Mouse (Mus musculus): Measurements from ENCODE around the gene Tbck. TPM values are rescaled to one million over a fixed set of nuclear protein-coding genes. Genes with fewer than 3 reads are reported as not detected.

Gene Tbck
- polyA plus RNA-seq, 1 experiment, result 9.6 TPM

- Histone ChIP-seq H3K27ac (replicated peaks; ENCODE audit: low read depth, low read length) (no peak overlapping the region), H3K4me3 (ENCODE audit: insufficient read depth, low read depth, low read length) (no peak overlapping the region), H3K4me1 (ENCODE audit: control insufficient read depth, insufficient read depth, insufficient read length, low read length) (no peaks in the 10 kb centered on the region)
Measured at GRCm38 (mm10) chr3:132724326-132724725, 40.4 kb downstream of the Tbck start.

- H3K4me1 ChIP-seq (ENCODE audit: control insufficient read depth, insufficient read depth, insufficient read length, low read length), result no peaks in the 10 kb centered on the region
- H3K27ac ChIP-seq (replicated peaks; ENCODE audit: low read depth, low read length), result no peak overlapping the region
- no peak overlapping the region for H3K4me3 ChIP-seq (ENCODE audit: insufficient read depth, low read depth, low read length)
Measured at GRCm38 (mm10) chr3:132744287-132745146, 60.6 kb downstream of the Tbck start.

- no peak overlapping the region for H3K27ac ChIP-seq (replicated peaks; ENCODE audit: low read depth, low read length)
- no peaks in the 10 kb centered on the region for H3K4me1 ChIP-seq (ENCODE audit: control insufficient read depth, insufficient read depth, insufficient read length, low read length)
- H3K4me3 ChIP-seq (ENCODE audit: insufficient read depth, low read depth, low read length), result no peak overlapping the region
Measured at GRCm38 (mm10) chr3:132747036-132747435, 63.1 kb downstream of the Tbck start.

- Histone ChIP-seq H3K4me1 (ENCODE audit: control insufficient read depth, insufficient read depth, insufficient read length, low read length) (no peaks in the 10 kb centered on the region), H3K27ac (replicated peaks; ENCODE audit: low read depth, low read length) (no peak overlapping the region), H3K4me3 (ENCODE audit: insufficient read depth, low read depth, low read length) (no peak overlapping the region)
Measured at GRCm38 (mm10) chr3:132747766-132748165, 63.8 kb downstream of the Tbck start.

- H3K4me1 ChIP-seq (ENCODE audit: control insufficient read depth, insufficient read depth, insufficient read length, low read length), result no peaks in the 10 kb centered on the region
- H3K27ac ChIP-seq (replicated peaks; ENCODE audit: low read depth, low read length), result no peak overlapping the region
- H3K4me3 ChIP-seq (ENCODE audit: insufficient read depth, low read depth, low read length), result no peak overlapping the region
Measured at GRCm38 (mm10) chr3:132748750-132749149, 64.8 kb downstream of the Tbck start.

- H3K27ac ChIP-seq (replicated peaks; ENCODE audit: low read depth, low read length), result no peak overlapping the region
- H3K4me3 ChIP-seq (ENCODE audit: insufficient read depth, low read depth, low read length), result no peak overlapping the region
- H3K4me1 ChIP-seq (ENCODE audit: control insufficient read depth, insufficient read depth, insufficient read length, low read length), result no peaks in the 10 kb centered on the region
Measured at GRCm38 (mm10) chr3:132752772-132753171, 68.8 kb downstream of the Tbck start.

GRCm38 (mm10) chr3:132756274-132756673, 72.3 kb downstream of the Tbck start:
- Histone ChIP-seq H3K4me1 (ENCODE audit: control insufficient read depth, insufficient read depth, insufficient read length, low read length) (no peaks in the 10 kb centered on the region), H3K27ac (replicated peaks; ENCODE audit: low read depth, low read length) (no peak overlapping the region), H3K4me3 (ENCODE audit: insufficient read depth, low read depth, low read length) (no peak overlapping the region)

- Histone ChIP-seq H3K27ac (replicated peaks; ENCODE audit: low read depth, low read length) (no peak overlapping the region), H3K4me3 (ENCODE audit: insufficient read depth, low read depth, low read length) (no peak overlapping the region), H3K4me1 (ENCODE audit: control insufficient read depth, insufficient read depth, insufficient read length, low read length) (no peaks in the 10 kb centered on the region)
Measured at GRCm38 (mm10) chr3:132766033-132766726, 82.2 kb downstream of the Tbck start.

GRCm38 (mm10) chr3:132772054-132772453, 88.1 kb downstream of the Tbck start:
- no peak overlapping the region for H3K4me3 ChIP-seq (ENCODE audit: insufficient read depth, low read depth, low read length)
- 0 out of 2 replicates have a peak, but pooled peaks cover 2% of the 10 kb centered on the region for H3K4me1 ChIP-seq (ENCODE audit: control insufficient read depth, insufficient read depth, insufficient read length, low read length)
- no peak overlapping the region for H3K27ac ChIP-seq (replicated peaks; ENCODE audit: low read depth, low read length)

GRCm38 (mm10) chr3:132776686-132777085, 92.7 kb downstream of the Tbck start:
- Histone ChIP-seq H3K4me3 (ENCODE audit: insufficient read depth, low read depth, low read length) (no peak overlapping the region), H3K4me1 (ENCODE audit: control insufficient read depth, insufficient read depth, insufficient read length, low read length) (0 out of 2 replicates have a peak, but pooled peaks cover 2% of the 10 kb centered on the region), H3K27ac (replicated peaks; ENCODE audit: low read depth, low read length) (no peak overlapping the region)

GRCm38 (mm10) chr3:132781103-132781502, 97.2 kb downstream of the Tbck start:
- Histone ChIP-seq H3K4me1 (ENCODE audit: control insufficient read depth, insufficient read depth, insufficient read length, low read length) (0 out of 2 replicates have a peak, but pooled peaks cover 2% of the 10 kb centered on the region), H3K4me3 (ENCODE audit: insufficient read depth, low read depth, low read length) (no peak overlapping the region), H3K27ac (replicated peaks; ENCODE audit: low read depth, low read length) (no peak overlapping the region)

GRCm38 (mm10) chr3:132783087-132783486, 99.1 kb downstream of the Tbck start:
- Histone ChIP-seq H3K27ac (replicated peaks; ENCODE audit: low read depth, low read length) (no peak overlapping the region), H3K4me3 (ENCODE audit: insufficient read depth, low read depth, low read length) (no peak overlapping the region), H3K4me1 (ENCODE audit: control insufficient read depth, insufficient read depth, insufficient read length, low read length) (no peaks in the 10 kb centered on the region)

- Histone ChIP-seq H3K4me3 (ENCODE audit: insufficient read depth, low read depth, low read length) (no peak overlapping the region), H3K27ac (replicated peaks; ENCODE audit: low read depth, low read length) (no peak overlapping the region), H3K4me1 (ENCODE audit: control insufficient read depth, insufficient read depth, insufficient read length, low read length) (no peaks in the 10 kb centered on the region)
Measured at GRCm38 (mm10) chr3:132784732-132785131, 100.8 kb downstream of the Tbck start.

- H3K4me1 ChIP-seq (ENCODE audit: control insufficient read depth, insufficient read depth, insufficient read length, low read length), result no peaks in the 10 kb centered on the region
- no peak overlapping the region for H3K4me3 ChIP-seq (ENCODE audit: insufficient read depth, low read depth, low read length)
- H3K27ac ChIP-seq (replicated peaks; ENCODE audit: low read depth, low read length), result no peak overlapping the region
Measured at GRCm38 (mm10) chr3:132786690-132787089, 102.7 kb downstream of the Tbck start.

- Histone ChIP-seq H3K4me1 (ENCODE audit: control insufficient read depth, insufficient read depth, insufficient read length, low read length) (no peaks in the 10 kb centered on the region), H3K27ac (replicated peaks; ENCODE audit: low read depth, low read length) (no peak overlapping the region), H3K4me3 (ENCODE audit: insufficient read depth, low read depth, low read length) (no peak overlapping the region)
Measured at GRCm38 (mm10) chr3:132787775-132788174, 103.8 kb downstream of the Tbck start.

- H3K4me3 ChIP-seq (ENCODE audit: insufficient read depth, low read depth, low read length), result no peak overlapping the region
- H3K4me1 ChIP-seq (ENCODE audit: control insufficient read depth, insufficient read depth, insufficient read length, low read length), result no peaks in the 10 kb centered on the region
- no peak overlapping the region for H3K27ac ChIP-seq (replicated peaks; ENCODE audit: low read depth, low read length)
Measured at GRCm38 (mm10) chr3:132791140-132791539, 107.2 kb downstream of the Tbck start.

All from brown adipose tissue, adult 24 weeks (tissue).